Mouse (Mus musculus) hindbrain, embryonic 11.5 days (tissue): ENCODE measurements at regions not wholly inside any gene's neighbourhood (a gene's known extent, or its start where the extent isn't known, plus 50 kb on each side); places are given as distances from the start of the nearest gene placed in this dataset.

Source experiments
- ATAC-seq: fragments of 200-750 bp; cut with Nextera tagmentation; 2 replicates; pipeline ENCODE4 v1.8.0; 2017; ENCODE audit warnings: mild to moderate bottlenecking, moderate TSS enrichment, moderate library complexity; ENCODE audit not compliant: low FRiP score
- DNase-seq: peaks from one replicate; pipeline ENCODE4 v3.0.0-alpha.2; 2015; ENCODE audit warnings: low spot score
- H3K27ac ChIP-seq: fragments of 300-500 bp; sonication (generic); 2 replicates; pipeline ENCODE4 v1.5.1; 2014; ENCODE audit warnings: mild to moderate bottlenecking, low read depth, low read length
- H3K27me3 ChIP-seq: fragments of 300-500 bp; sonication (generic); 2 replicates; pipeline ENCODE4 v1.6.1; 2014; ENCODE audit warnings: mild to moderate bottlenecking, low read length, moderate library complexity, mixed read lengths; ENCODE audit not compliant: control insufficient read depth, insufficient read depth
- H3K36me3 ChIP-seq: fragments of 300-500 bp; sonication (generic); 2 replicates; pipeline ENCODE4 v1.6.1; 2014; ENCODE audit warnings: mild to moderate bottlenecking, low read length, moderate library complexity, mixed read lengths; ENCODE audit not compliant: control insufficient read depth, insufficient read depth
- H3K4me1 ChIP-seq: fragments of 300-500 bp; sonication (generic); replicated peaks from 2 replicates; pipeline ENCODE4 v1.6.1; 2014; ENCODE audit warnings: low read length, mixed read lengths; ENCODE audit not compliant: control insufficient read depth, insufficient read depth
- H3K4me2 ChIP-seq: fragments of 300-500 bp; sonication (generic); replicated peaks from 2 replicates; pipeline ENCODE4 v1.6.1; 2014; ENCODE audit warnings: mild to moderate bottlenecking, low read depth, low read length
- H3K4me3 ChIP-seq: fragments of 300-500 bp; sonication (generic); 2 replicates; pipeline ENCODE4 v1.5.1; 2014; ENCODE audit warnings: low read depth, low read length
- H3K9ac ChIP-seq: fragments of 300-500 bp; sonication (generic); 2 replicates; pipeline ENCODE4 v1.6.1; 2014; ENCODE audit warnings: low read depth, low read length
- H3K9me3 ChIP-seq: fragments of 300-500 bp; sonication (generic); 2 replicates; pipeline ENCODE4 v1.6.1; 2016; ENCODE audit warnings: low read length; ENCODE audit not compliant: control insufficient read depth
- WGBS: fragments of 180-500 bp; shearing (Covaris S2); extraction: QIAGEN DNeasy Blood & Tissue Kit; methylation state at CpG from one replicate; pipeline ENCODE4 v1.1.7; 2014; 5-methylcytosine and 5-hydroxymethylcytosine counted together

GRCm38 (mm10) chr11:42067788-42068187 lies 67.1 kb upstream of the Gabrg2 start:
- no peak overlapping the region for H3K9ac ChIP-seq
- H3K4me2 ChIP-seq, result no peak overlapping the region
- WGBS, result 15% methylated on average over 5 of the region's 5 CpGs
- DNase-seq, result peak; percentile 56
- no peaks in the 10 kb centered on the region for H3K36me3 ChIP-seq
- H3K27me3 ChIP-seq, result no peaks in the 10 kb centered on the region
- no peak overlapping the region for H3K4me3 ChIP-seq
- no peaks in the 10 kb centered on the region for H3K4me1 ChIP-seq
- H3K27ac ChIP-seq, result no peak overlapping the region
- 0 out of 2 replicates have a peak, but pooled peaks have one; percentile 59 for ATAC-seq
- no peaks in the 10 kb centered on the region for H3K9me3 ChIP-seq

- 91% methylated on average over 1 of the region's 1 CpGs for WGBS
- Histone ChIP-seq H3K9me3 (no peaks in the 10 kb centered on the region), H3K36me3 (no peaks in the 10 kb centered on the region)
Measured at GRCm38 (mm10) chr11:42051567-42051966, 50.9 kb upstream of the Gabrg2 start.

More at GRCm38 (mm10) chr11:42051567-42051966, 50.9 kb upstream of the Gabrg2 start:
- Histone ChIP-seq H3K4me2 (no peak overlapping the region), H3K4me3 (no peak overlapping the region), H3K4me1 (no peaks in the 10 kb centered on the region), H3K9ac (no peak overlapping the region), H3K27me3 (no peaks in the 10 kb centered on the region), H3K27ac (no peak overlapping the region)
- ATAC-seq (no peak), DNase-seq (no peak)
